Mouse (Mus musculus) heart, postnatal 10 days (tissue): ENCODE measurements at regions not wholly inside any gene's neighbourhood (a gene's known extent, or its start where the extent isn't known, plus 50 kb on each side); places are given as distances from the start of the nearest gene placed in this dataset.
A peak's percentile ranks its signal among the peaks of the same experiment; 100 is the strongest.

Source experiments
- DNase-seq, 2 experiments: peaks; one replicate each; pipeline ENCODE4 v3.0.0; 2021
- intact Hi-C: fragments of 180-260 bp; cut with DNase I; formaldehyde crosslinking; loops from one replicate; pipeline ENCODE4 v1.15.1; 2025

GRCm38 (mm10) chr12:65944251-65944650 is 339.9 kb downstream of the Rpl10l start:
- no peak for DNase-seq
- intact Hi-C loops = no loop called here

- DNase-seq = peak in 1 of 2 experiments; percentile 6
- intact Hi-C loops = no loop called here
These were observed 342.0 kb downstream of the Rpl10l start for GRCm38 (mm10) chr12:65942166-65942565.

- DNase-seq = no peak
These were observed 352.4 kb downstream of the Rpl10l start for GRCm38 (mm10) chr12:65931848-65932247.

GRCm38 (mm10) chr12:65929718-65930377 is 354.4 kb downstream of the Rpl10l start:
- intact Hi-C loops = no loop called here
- DNase-seq = no peak

More at GRCm38 (mm10) chr12:65931848-65932247, 352.4 kb downstream of the Rpl10l start:
- intact Hi-C loops = no loop called here
